Mouse (Mus musculus) cerebellum, adult 11-12 months (tissue): Measurements from ENCODE around the gene Csnk1g2.
"Not testable (repeated sequence)": the region's sequence is repeated elsewhere in the genome, so short reads cannot be mapped to it uniquely, and the experiment has no call there.

ENCODE experiments used
- DNase-seq: peaks from one replicate; pipeline ENCODE4 v3.0.0; 2022

Gene Csnk1g2

GRCm38 (mm10) chr10:80623457-80624191, 986 bp downstream of the Csnk1g2 start:
- peak; percentile 80 for DNase-seq

- DNase-seq = no peak
Observed at GRCm38 (mm10) chr10:80625764-80626163, 3.1 kb downstream of the Csnk1g2 start.

- no peak for DNase-seq
Observed at GRCm38 (mm10) chr10:80627685-80628084, 5.0 kb downstream of the Csnk1g2 start.

- no peak for DNase-seq
Observed at GRCm38 (mm10) chr10:80628925-80629324, 6.3 kb downstream of the Csnk1g2 start.

- DNase-seq = no peak
Observed at GRCm38 (mm10) chr10:80635345-80635744, 12.7 kb downstream of the Csnk1g2 start.

- DNase-seq = no peak
Observed at GRCm38 (mm10) chr10:80646936-80647335, 24.3 kb downstream of the Csnk1g2 start.

GRCm38 (mm10) chr10:80649910-80650309, 27.3 kb downstream of the Csnk1g2 start:
- DNase-seq = not testable (repeated sequence)

- no peak for DNase-seq
Observed at GRCm38 (mm10) chr10:80650392-80650791, 27.8 kb downstream of the Csnk1g2 start.

GRCm38 (mm10) chr10:80653156-80653720, 30.6 kb downstream of the Csnk1g2 start:
- no peak for DNase-seq

GRCm38 (mm10) chr10:80654866-80655265, 32.2 kb downstream of the Csnk1g2 start:
- peak; percentile 74 for DNase-seq

- DNase-seq = no peak
Observed at GRCm38 (mm10) chr10:80655406-80656129, 32.9 kb downstream of the Csnk1g2 start.

GRCm38 (mm10) chr10:80656130-80656862, 33.7 kb downstream of the Csnk1g2 start:
- DNase-seq = peak; percentile 97

GRCm38 (mm10) chr10:80656863-80657623, 34.4 kb downstream of the Csnk1g2 start, which contains the start of gene Btbd2:
Btbd2 (minus strand) TSS chr10:80657071.
- DNase-seq = no peak

GRCm38 (mm10) chr10:80658194-80658840, 35.7 kb downstream of the Csnk1g2 start:
- DNase-seq = no peak

- DNase-seq = no peak
Observed at GRCm38 (mm10) chr10:80658841-80659202, 36.2 kb downstream of the Csnk1g2 start.

- DNase-seq = peak; percentile 66
Observed at GRCm38 (mm10) chr10:80659213-80659612, 36.6 kb downstream of the Csnk1g2 start.

- no peak for DNase-seq
Observed at GRCm38 (mm10) chr10:80661149-80661548, 38.5 kb downstream of the Csnk1g2 start.

GRCm38 (mm10) chr10:80663485-80664196, 41.0 kb downstream of the Csnk1g2 start:
- DNase-seq = no peak

- peak; percentile 86 for DNase-seq
Observed at GRCm38 (mm10) chr10:80664197-80665015, 41.8 kb downstream of the Csnk1g2 start.

GRCm38 (mm10) chr10:80665016-80665380, 42.4 kb downstream of the Csnk1g2 start:
- peak; percentile 68 for DNase-seq
